Mouse (Mus musculus): ENCODE results near the gene Prr11. TPM values are rescaled to one million over a fixed set of nuclear protein-coding genes. Genes with fewer than 3 reads are reported as not detected.

The Prr11 gene
- polyA plus RNA-seq, 1 experiment from 2014 or later, result 1.7 TPM

- no peak for ATAC-seq
- no peaks in the 10 kb centered on the region for H3K9me3 ChIP-seq (ENCODE audit: control insufficient read depth)
- 79% methylated on average over 8 of the region's 8 CpGs for WGBS
Measured at GRCm38 (mm10) chr11:87121864-87122263, 13.4 kb upstream of the Prr11 start.

GRCm38 (mm10) chr11:87110172-87110909, 1.8 kb upstream of the Prr11 start:
- H3K27me3 ChIP-seq (replicated peaks; ENCODE audit: control insufficient read depth, insufficient read depth, low read length), result no peaks in the 10 kb centered on the region
- H3K36me3 ChIP-seq (ENCODE audit: control insufficient read depth, insufficient read depth), result peaks cover 8% of the 10 kb centered on the region
- H3K4me2 ChIP-seq (replicated peaks; ENCODE audit: low read depth), result peak overlapping the region; percentile 81
- no peak for TF ChIP-seq CTCF (IDR thresholded peaks at IDR 0.05; ENCODE audit: low read depth)
- no peaks in the 10 kb centered on the region for H3K4me1 ChIP-seq (replicated peaks; ENCODE audit: control insufficient read depth, insufficient read depth, low read length)
- ATAC-seq, result no peak
- H3K4me3 ChIP-seq (ENCODE audit: low read depth, low read length), result peak overlapping the region; percentile 93
- H3K9me3 ChIP-seq (ENCODE audit: control insufficient read depth), result no peaks in the 10 kb centered on the region
- H3K9ac ChIP-seq (ENCODE audit: low read depth, low read length), result peak overlapping the region; percentile 74; the same call in 1 of the 2 replicates
- H3K27ac ChIP-seq (ENCODE audit: low read depth, low read length), result no peak overlapping the region; the same call in 1 of the 2 replicates
- WGBS, result 4% methylated on average over 9 of the region's 9 CpGs

More at GRCm38 (mm10) chr11:87121864-87122263, 13.4 kb upstream of the Prr11 start:
- Histone ChIP-seq H3K36me3 (ENCODE audit: control insufficient read depth, insufficient read depth) (peaks cover 19% of the 10 kb centered on the region), H3K4me3 (ENCODE audit: low read depth, low read length) (no peak overlapping the region), H3K9ac (ENCODE audit: low read depth, low read length) (no peak overlapping the region), H3K27ac (ENCODE audit: low read depth, low read length) (no peak overlapping the region; the same call in 1 of the 2 replicates), H3K4me1 (replicated peaks; ENCODE audit: control insufficient read depth, insufficient read depth, low read length) (no peaks in the 10 kb centered on the region), H3K27me3 (replicated peaks; ENCODE audit: control insufficient read depth, insufficient read depth, low read length) (no peaks in the 10 kb centered on the region), H3K4me2 (replicated peaks; ENCODE audit: low read depth) (no peak overlapping the region)
- no peak for TF ChIP-seq CTCF (IDR thresholded peaks at IDR 0.05; ENCODE audit: low read depth)

- H3K4me1 ChIP-seq (replicated peaks; ENCODE audit: control insufficient read depth, insufficient read depth, low read length), result no peaks in the 10 kb centered on the region
- no peak for TF ChIP-seq CTCF (IDR thresholded peaks at IDR 0.05; ENCODE audit: low read depth)
- ATAC-seq, result no peak
- peaks cover 8% of the 10 kb centered on the region for H3K36me3 ChIP-seq (ENCODE audit: control insufficient read depth, insufficient read depth)
- peak overlapping the region; percentile 74 for H3K9ac ChIP-seq (ENCODE audit: low read depth, low read length)
- peak overlapping the region; percentile 76 for H3K27ac ChIP-seq (ENCODE audit: low read depth, low read length)
- H3K27me3 ChIP-seq (replicated peaks; ENCODE audit: control insufficient read depth, insufficient read depth, low read length), result no peaks in the 10 kb centered on the region
- under 1% methylated on average over 42 of the region's 42 CpGs for WGBS
- H3K4me3 ChIP-seq (ENCODE audit: low read depth, low read length), result peak overlapping the region; percentile 93
- H3K9me3 ChIP-seq (ENCODE audit: control insufficient read depth), result no peaks in the 10 kb centered on the region
- H3K4me2 ChIP-seq (replicated peaks; ENCODE audit: low read depth), result peak overlapping the region; percentile 81
Measured at GRCm38 (mm10) chr11:87109519-87110171, 1.1 kb upstream of the Prr11 start.

- ATAC-seq, result peak; percentile 99
- no peaks in the 10 kb centered on the region for H3K4me1 ChIP-seq (replicated peaks; ENCODE audit: control insufficient read depth, insufficient read depth, low read length)
- TF ChIP-seq CTCF (IDR thresholded peaks at IDR 0.05; ENCODE audit: low read depth), result no peak
- peak within 1 kb of the TSS; percentile 76 for H3K27ac ChIP-seq (ENCODE audit: low read depth, low read length)
- H3K4me2 ChIP-seq (replicated peaks; ENCODE audit: low read depth), result peak within 1 kb of the TSS; percentile 81
- WGBS, result under 1% methylated on average over 40 of the region's 40 CpGs
- peak within 1 kb of the TSS; percentile 93 for H3K4me3 ChIP-seq (ENCODE audit: low read depth, low read length)
- H3K9me3 ChIP-seq (ENCODE audit: control insufficient read depth), result no peaks in the 10 kb centered on the region
- H3K27me3 ChIP-seq (replicated peaks; ENCODE audit: control insufficient read depth, insufficient read depth, low read length), result no peaks in the 10 kb centered on the region
- H3K9ac ChIP-seq (ENCODE audit: low read depth, low read length), result peak within 1 kb of the TSS; percentile 74
- H3K36me3 ChIP-seq (ENCODE audit: control insufficient read depth, insufficient read depth), result peaks cover 14% of the 10 kb centered on the region
Measured at GRCm38 (mm10) chr11:87108755-87109518, 429 bp upstream of the Prr11 start, which contains the start of gene Ska2. Ska2 (plus strand) TSS chr11:87109234.

GRCm38 (mm10) chr11:87087142-87087541, 21.4 kb downstream of the Prr11 start:
- H3K4me1 ChIP-seq (replicated peaks; ENCODE audit: control insufficient read depth, insufficient read depth, low read length), result peaks cover 20% of the 10 kb centered on the region
- WGBS, result 57% methylated on average over 2 of the region's 2 CpGs
- peaks cover 23% of the 10 kb centered on the region for H3K36me3 ChIP-seq (ENCODE audit: control insufficient read depth, insufficient read depth)
- 0 out of 2 replicates have a peak overlapping the region, but pooled peaks have one; percentile 28 for H3K27ac ChIP-seq (ENCODE audit: low read depth, low read length)
- H3K4me3 ChIP-seq (ENCODE audit: low read depth, low read length), result peak overlapping the region; percentile 84
- no peak overlapping the region for H3K9ac ChIP-seq (ENCODE audit: low read depth, low read length)
- H3K9me3 ChIP-seq (ENCODE audit: control insufficient read depth), result no peaks in the 10 kb centered on the region
- H3K27me3 ChIP-seq (replicated peaks; ENCODE audit: control insufficient read depth, insufficient read depth, low read length), result no peaks in the 10 kb centered on the region
- no peak for TF ChIP-seq CTCF (IDR thresholded peaks at IDR 0.05; ENCODE audit: low read depth)
- H3K4me2 ChIP-seq (replicated peaks; ENCODE audit: low read depth), result peak overlapping the region; percentile 84
- ATAC-seq, result no peak
